Mouse (Mus musculus) midbrain, embryonic 13.5 days (tissue): ENCODE data around the gene Gm1604a. TPM values are rescaled to one million over a fixed set of nuclear protein-coding genes. Genes with fewer than 3 reads are reported as not detected.

Experiments
- polyA plus RNA-seq: library from polyadenylated mRNA; unstranded; fragments of >200 nt; fragmentation: Nextera tagmentation; extraction: Ambion mirVana; gene quantifications from 2 replicates; pipeline ENCODE4 v1.2.1, GENCODE M21; 2015

Gene Gm1604a
- polyA plus RNA-seq, 1 experiment from 2014 or later, result not detected

Other genes starting within 250 kb of the Gm1604a start
- 36.2 and 43.1 TPM in 2 replicates for gene Ezr, start 242.8 kb upstream of the Gm1604a start, polyA plus RNA-seq
- 49.4 and 53.0 TPM in 2 replicates for gene Rsph3b, start 76.9 kb upstream of the Gm1604a start, polyA plus RNA-seq
- gene Tagap1, start 64.4 kb upstream of the Gm1604a start, polyA plus RNA-seq, result 48.6 and 52.2 TPM in 2 replicates
- 77.9 and 87.0 TPM in 2 replicates for gene Rnaset2b, start 54.9 kb upstream of the Gm1604a start, polyA plus RNA-seq
- 0.17 and 0.35 TPM in 2 replicates for gene Gm49721, start 46.7 kb upstream of the Gm1604a start, polyA plus RNA-seq
- 20.8 and 21.6 TPM in 2 replicates for gene Rps6ka2, start 144.5 kb downstream of the Gm1604a start, polyA plus RNA-seq